Mouse (Mus musculus) heart, embryonic 10.5 days (tissue): Measurements from ENCODE around the gene Thoc5. TPM values are rescaled to one million over a fixed set of nuclear protein-coding genes. Genes with fewer than 3 reads are reported as not detected.

Experiments used
- DNase-seq: peaks from one replicate; pipeline ENCODE4 v3.0.0-alpha.2; 2017; ENCODE audit warnings: low spot score
- H3K27ac ChIP-seq: fragments of 300-500 bp; sonication (generic); 2 replicates; pipeline ENCODE4 v1.5.1; 2016; ENCODE audit warnings: mild to moderate bottlenecking
- H3K27me3 ChIP-seq: fragments of 300-500 bp; sonication (generic); 2 replicates; pipeline ENCODE4 v1.6.1; 2016; ENCODE audit warnings: mild to moderate bottlenecking; ENCODE audit not compliant: poor library complexity, insufficient read depth, severe bottlenecking
- H3K36me3 ChIP-seq: fragments of 300-500 bp; sonication (generic); 2 replicates; pipeline ENCODE4 v1.6.1; 2016; ENCODE audit warnings: mild to moderate bottlenecking, moderate library complexity
- H3K4me1 ChIP-seq: fragments of 300-500 bp; sonication (generic); 2 replicates; pipeline ENCODE4 v1.6.1; 2016; ENCODE audit warnings: mild to moderate bottlenecking
- H3K4me3 ChIP-seq: fragments of 300-500 bp; sonication (generic); 2 replicates; pipeline ENCODE4 v1.5.1; 2016; ENCODE audit warnings: mild to moderate bottlenecking, moderate library complexity
- H3K9me3 ChIP-seq: fragments of 300-500 bp; sonication (generic); 2 replicates; pipeline ENCODE4 v1.6.1; 2016; ENCODE audit warnings: mild to moderate bottlenecking, moderate library complexity
- WGBS: fragments of 180-500 bp; shearing (Covaris S2); methylation state at CpG from one replicate; pipeline ENCODE4 v1.1.7; 2016; 5-methylcytosine and 5-hydroxymethylcytosine counted together
- polyA plus RNA-seq: library from polyadenylated mRNA; unstranded; fragments of >200 nt; fragmentation: Nextera tagmentation; extraction: Ambion mirVana; gene quantifications from 2 replicates; pipeline ENCODE4 v1.2.1, GENCODE M21; 2016

Thoc5 gene
- polyA plus RNA-seq, 1 experiment from 2014 or later: 36.9 TPM

DNA sequence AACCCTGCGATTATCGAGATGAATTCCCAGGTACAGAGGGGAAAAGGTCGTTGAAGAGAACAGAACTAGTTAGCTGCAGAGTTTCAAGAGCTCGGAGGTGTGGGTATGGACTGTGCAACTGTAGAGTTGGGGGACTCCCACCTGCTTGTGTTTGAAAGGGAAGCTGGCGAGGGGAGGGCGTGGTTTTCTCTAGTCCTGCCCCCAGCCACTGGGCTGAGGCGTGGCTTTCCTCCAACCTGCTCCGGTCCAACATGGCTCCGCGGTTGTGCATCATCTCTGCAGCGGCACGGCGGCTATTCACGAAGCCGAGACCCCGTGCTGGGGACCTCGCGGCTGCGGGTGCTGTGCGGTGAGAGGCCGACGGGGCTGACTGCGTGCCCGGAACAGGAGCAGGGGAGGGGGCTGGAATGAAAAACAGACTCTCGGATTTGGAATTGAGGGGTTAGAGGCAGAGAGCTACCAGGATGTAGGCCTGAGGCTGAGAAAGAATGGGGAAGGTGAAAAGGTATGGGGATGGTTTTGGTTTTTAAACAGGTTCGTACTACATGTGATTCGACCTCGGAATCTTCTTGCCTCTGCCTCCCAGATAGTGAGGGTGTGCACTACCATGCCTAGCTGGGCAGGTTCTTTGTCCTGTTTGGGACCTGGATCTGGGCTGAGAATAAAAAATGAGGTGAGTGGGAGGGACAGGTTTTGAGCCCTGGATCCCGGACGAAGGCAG, 21.2 kb upstream of the Thoc5 start, which contains the start of gene Nipsnap1:
TSS of gene Nipsnap1 (plus strand) at position 197 of the 721 bp plus-strand sequence.
- peak; percentile 92 for DNase-seq
- H3K27me3 ChIP-seq: no peaks in the 10 kb centered on the region
- peaks cover 18% of the 10 kb centered on the region for H3K4me1 ChIP-seq
- peak within 1 kb of the TSS; percentile 87 for H3K4me3 ChIP-seq
- H3K27ac ChIP-seq: peak within 1 kb of the TSS; percentile 85
- H3K9me3 ChIP-seq: no peaks in the 10 kb centered on the region
- peaks cover 7% of the 10 kb centered on the region for H3K36me3 ChIP-seq
- WGBS: under 1% methylated on average over 30 of the region's 30 CpGs

DNA sequence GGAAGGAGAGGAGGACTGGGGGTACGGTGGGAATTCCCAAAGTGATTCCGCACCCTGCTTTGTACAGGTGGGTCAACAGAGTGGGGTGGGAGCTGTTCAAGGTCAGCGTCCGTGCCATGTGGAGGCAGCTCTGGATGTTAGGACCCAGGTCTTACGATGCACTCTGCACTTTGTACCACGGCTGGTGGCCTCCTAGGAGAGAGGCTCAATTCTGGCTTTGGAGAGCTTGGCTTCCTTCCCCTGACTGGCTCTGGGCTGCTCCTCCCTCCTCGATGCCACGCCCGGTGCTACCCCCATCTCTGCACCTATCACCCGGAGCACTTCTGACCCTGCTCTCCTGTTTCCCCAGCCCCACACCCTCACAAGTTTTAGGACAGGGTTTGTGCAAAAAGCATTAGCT, 20.6 kb upstream of the Thoc5 start:
- no peaks in the 10 kb centered on the region for H3K9me3 ChIP-seq
- H3K27ac ChIP-seq: peak overlapping the region; percentile 85
- peaks cover 18% of the 10 kb centered on the region for H3K4me1 ChIP-seq
- peaks cover 7% of the 10 kb centered on the region for H3K36me3 ChIP-seq
- H3K4me3 ChIP-seq: peak overlapping the region; percentile 87
- no peaks in the 10 kb centered on the region for H3K27me3 ChIP-seq
- no peak for DNase-seq
- WGBS: 6% methylated on average over 10 of the region's 10 CpGs

- no peaks in the 10 kb centered on the region for H3K9me3 ChIP-seq
- peaks cover 13% of the 10 kb centered on the region for H3K4me1 ChIP-seq
- H3K36me3 ChIP-seq: peaks cover 16% of the 10 kb centered on the region
- no peaks in the 10 kb centered on the region for H3K27me3 ChIP-seq
- H3K4me3 ChIP-seq: no peak overlapping the region
- WGBS: 69% methylated on average over 4 of the region's 4 CpGs
- no peak for DNase-seq
- H3K27ac ChIP-seq: no peak overlapping the region
These were observed 14.0 kb upstream of the Thoc5 start for GRCm38 (mm10) chr11:4881087-4881486.

DNA sequence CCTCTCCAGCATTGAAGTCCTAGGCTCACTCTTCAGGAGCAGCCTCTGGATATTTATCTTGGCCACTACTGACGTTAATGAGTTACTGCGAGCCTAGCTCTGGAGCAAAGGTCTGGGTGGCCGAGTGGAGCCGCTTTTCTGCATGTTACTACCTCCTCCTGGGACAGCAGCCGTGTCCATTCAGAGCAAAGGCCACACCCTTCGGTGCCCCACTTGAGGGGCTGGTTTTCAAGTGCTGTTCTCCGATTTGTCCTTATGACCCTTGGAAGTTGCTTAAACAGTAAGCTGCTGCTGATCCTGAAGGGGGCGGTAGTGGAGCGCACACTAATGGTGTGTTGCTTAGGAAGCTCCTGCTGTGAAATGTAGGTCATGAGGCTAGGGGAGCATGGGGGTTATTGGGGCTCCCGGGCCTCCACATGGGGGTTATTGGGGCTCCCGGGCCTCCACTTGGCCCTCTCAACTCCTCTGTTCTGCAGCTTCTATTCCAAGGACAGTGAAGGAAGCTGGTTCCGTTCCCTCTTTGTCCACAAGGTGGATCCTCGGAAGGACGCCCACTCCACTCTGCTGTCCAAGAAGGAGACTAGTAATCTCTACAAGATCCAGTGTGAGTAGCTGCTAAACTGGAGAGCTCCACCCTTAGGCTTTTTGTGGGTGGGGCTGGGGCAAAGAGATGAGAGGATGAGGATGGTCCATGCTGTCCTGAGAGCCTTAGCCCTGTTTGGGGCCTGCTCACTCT, 12.1 kb upstream of the Thoc5 start:
- H3K4me3 ChIP-seq: no peak overlapping the region
- peaks cover 13% of the 10 kb centered on the region for H3K4me1 ChIP-seq
- no peaks in the 10 kb centered on the region for H3K9me3 ChIP-seq
- H3K36me3 ChIP-seq: peaks cover 10% of the 10 kb centered on the region; the same call in 1 of the 2 replicates
- H3K27ac ChIP-seq: 0 out of 2 replicates have a peak overlapping the region, but pooled peaks have one; percentile 14
- no peaks in the 10 kb centered on the region for H3K27me3 ChIP-seq
- DNase-seq: no peak
- WGBS: 40% methylated on average over 14 of the region's 14 CpGs

GRCm38 (mm10) chr11:4885385-4885903, 9.7 kb upstream of the Thoc5 start:
- 60% methylated on average over 2 of the region's 2 CpGs for WGBS
- H3K27me3 ChIP-seq: no peaks in the 10 kb centered on the region
- peaks cover 13% of the 10 kb centered on the region for H3K4me1 ChIP-seq
- DNase-seq: no peak
- H3K4me3 ChIP-seq: no peak overlapping the region
- no peaks in the 10 kb centered on the region for H3K9me3 ChIP-seq
- H3K27ac ChIP-seq: no peak overlapping the region
- H3K36me3 ChIP-seq: peaks cover 34% of the 10 kb centered on the region

DNA sequence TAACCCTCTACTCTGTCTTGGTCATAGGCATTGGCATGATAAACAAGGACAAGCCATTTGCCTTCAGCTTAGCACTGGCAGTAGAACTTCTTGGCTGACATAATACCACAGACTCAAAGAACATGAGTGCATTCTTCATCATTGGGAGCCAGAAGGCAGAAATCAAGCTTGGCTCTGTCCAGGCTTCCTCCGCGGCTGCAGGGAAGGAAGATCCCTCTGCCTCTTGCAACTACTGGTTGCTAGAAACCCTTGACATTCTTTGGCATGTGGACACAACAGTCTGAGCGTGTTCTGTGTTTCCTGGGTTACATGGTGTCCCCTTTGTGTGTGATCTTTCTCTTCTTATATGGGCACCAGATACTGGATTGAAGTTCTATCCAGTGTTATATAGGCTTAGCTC, 8.1 kb upstream of the Thoc5 start:
- Histone ChIP-seq H3K4me1 (peaks cover 12% of the 10 kb centered on the region), H3K9me3 (no peaks in the 10 kb centered on the region), H3K27me3 (no peaks in the 10 kb centered on the region), H3K4me3 (no peak overlapping the region), H3K27ac (no peak overlapping the region), H3K36me3 (peaks cover 44% of the 10 kb centered on the region)
- 88% methylated on average over 3 of the region's 3 CpGs for WGBS
- peak; percentile 55 for DNase-seq

- DNase-seq: no peak
- Histone ChIP-seq H3K9me3 (no peaks in the 10 kb centered on the region), H3K27me3 (no peaks in the 10 kb centered on the region), H3K36me3 (peaks cover 58% of the 10 kb centered on the region), H3K4me3 (no peak overlapping the region), H3K27ac (no peak overlapping the region), H3K4me1 (peaks cover 8% of the 10 kb centered on the region)
- WGBS: 67% methylated on average over 5 of the region's 5 CpGs
These were observed 5.3 kb downstream of the Thoc5 start for GRCm38 (mm10) chr11:4900437-4900836.

DNA sequence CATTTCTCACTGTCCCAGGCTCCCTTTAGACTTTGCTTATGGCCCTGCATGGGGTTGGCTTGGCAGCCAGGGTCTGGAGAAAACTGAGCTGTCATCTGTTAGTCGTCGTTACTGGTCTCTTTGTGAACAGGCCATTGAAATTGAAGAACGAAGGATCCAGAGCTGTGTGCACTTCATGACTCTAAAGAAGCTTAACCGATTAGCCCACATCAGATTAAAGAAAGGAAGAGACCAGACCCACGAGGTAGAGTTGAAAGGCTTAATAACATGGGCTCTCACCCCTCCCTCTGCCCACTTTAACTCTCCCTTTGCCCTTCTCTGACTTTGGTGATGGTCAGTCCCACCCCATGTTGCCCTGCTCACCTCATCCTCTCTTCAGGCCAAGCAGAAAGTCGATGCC, 6.8 kb downstream of the Thoc5 start:
- Histone ChIP-seq H3K4me1 (no peaks in the 10 kb centered on the region), H3K9me3 (no peaks in the 10 kb centered on the region), H3K36me3 (peaks cover 69% of the 10 kb centered on the region), H3K27me3 (no peaks in the 10 kb centered on the region), H3K27ac (no peak overlapping the region), H3K4me3 (no peak overlapping the region)
- DNase-seq: no peak
- 87% methylated on average over 6 of the region's 6 CpGs for WGBS

DNA sequence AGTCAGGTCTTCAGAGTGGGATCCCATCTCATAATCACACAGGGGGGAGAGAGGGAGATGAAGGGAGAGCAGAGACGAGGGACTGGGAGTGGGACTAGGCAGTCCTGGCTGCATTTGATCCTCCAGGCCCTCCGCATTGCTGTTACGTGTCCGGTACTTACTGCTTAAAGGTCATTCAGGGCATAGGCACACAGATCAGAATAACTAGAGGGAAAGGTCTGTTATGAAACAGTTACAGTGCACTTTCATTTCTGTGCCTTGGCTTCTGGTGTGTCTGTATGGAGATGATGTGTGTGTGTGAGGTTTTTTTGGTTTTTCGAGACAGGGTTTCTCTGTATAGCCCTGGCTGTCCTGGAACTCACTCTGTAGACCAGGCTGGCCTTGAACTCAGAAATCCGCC, 11.1 kb downstream of the Thoc5 start:
- no peaks in the 10 kb centered on the region for H3K9me3 ChIP-seq
- H3K4me1 ChIP-seq: no peaks in the 10 kb centered on the region
- no peaks in the 10 kb centered on the region for H3K27me3 ChIP-seq
- no peak overlapping the region for H3K27ac ChIP-seq
- no peak for DNase-seq
- no peak overlapping the region for H3K4me3 ChIP-seq
- 88% methylated on average over 6 of the region's 6 CpGs for WGBS
- H3K36me3 ChIP-seq: peaks cover 81% of the 10 kb centered on the region

DNA sequence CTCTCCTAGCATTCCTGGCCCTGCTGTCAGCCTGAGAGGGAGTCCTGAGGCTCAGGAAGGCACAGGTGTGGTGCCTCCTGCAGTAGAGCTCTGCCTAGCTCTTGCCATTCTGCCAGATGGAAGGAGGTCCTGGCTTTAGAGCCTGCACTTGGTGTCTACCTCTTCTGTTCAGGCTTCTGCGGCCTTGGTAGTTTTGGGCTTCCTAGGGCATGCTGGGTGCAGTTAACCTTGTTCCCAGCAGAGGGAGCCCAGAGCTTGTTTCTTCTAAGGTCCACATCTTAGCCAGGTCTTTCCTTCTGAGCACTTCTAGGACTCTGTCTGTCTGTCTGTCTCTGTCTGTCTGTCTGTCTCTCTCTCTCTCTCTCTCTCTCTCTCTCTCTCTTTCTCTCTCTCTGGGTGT, 20.9 kb downstream of the Thoc5 start:
- DNase-seq: no peak
- Histone ChIP-seq H3K9me3 (no peaks in the 10 kb centered on the region), H3K27me3 (no peaks in the 10 kb centered on the region), H3K4me1 (no peaks in the 10 kb centered on the region), H3K4me3 (no peak overlapping the region), H3K27ac (no peak overlapping the region), H3K36me3 (peaks cover 94% of the 10 kb centered on the region)
- WGBS: 52% methylated on average over 1 of the region's 1 CpGs

GRCm38 (mm10) chr11:4921281-4921680, 26.2 kb downstream of the Thoc5 start:
- peaks cover 96% of the 10 kb centered on the region for H3K36me3 ChIP-seq
- H3K27me3 ChIP-seq: no peaks in the 10 kb centered on the region
- H3K4me1 ChIP-seq: no peaks in the 10 kb centered on the region
- 91% methylated on average over 2 of the region's 2 CpGs for WGBS
- no peak for DNase-seq
- no peak overlapping the region for H3K27ac ChIP-seq
- no peaks in the 10 kb centered on the region for H3K9me3 ChIP-seq
- no peak overlapping the region for H3K4me3 ChIP-seq

DNA sequence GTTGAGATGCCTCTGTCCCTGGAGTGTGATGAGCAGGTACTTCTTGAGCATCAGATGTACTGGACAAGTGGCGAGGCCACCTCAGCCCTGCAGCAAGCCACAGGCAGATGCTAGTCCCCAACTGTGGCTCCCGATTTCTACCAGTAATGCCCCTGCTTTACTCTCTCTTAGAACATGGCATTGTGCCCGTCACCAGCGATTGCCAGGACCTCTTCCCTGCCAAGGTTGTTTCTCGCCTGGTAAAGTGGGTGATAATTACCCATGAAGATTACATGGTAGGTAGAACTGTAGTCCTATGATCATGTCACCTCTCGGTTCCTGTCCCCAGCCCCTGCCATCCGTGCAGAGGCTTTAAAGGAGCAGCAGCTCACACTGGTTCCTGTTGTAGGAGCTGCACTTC, 26.6 kb downstream of the Thoc5 start:
- H3K36me3 ChIP-seq: peaks cover 95% of the 10 kb centered on the region
- no peak for DNase-seq
- H3K4me1 ChIP-seq: peaks cover 3% of the 10 kb centered on the region; the same call in 1 of the 2 replicates
- WGBS: 85% methylated on average over 7 of the region's 7 CpGs
- no peaks in the 10 kb centered on the region for H3K9me3 ChIP-seq
- H3K4me3 ChIP-seq: no peak overlapping the region
- H3K27me3 ChIP-seq: no peaks in the 10 kb centered on the region
- no peak overlapping the region for H3K27ac ChIP-seq

DNA sequence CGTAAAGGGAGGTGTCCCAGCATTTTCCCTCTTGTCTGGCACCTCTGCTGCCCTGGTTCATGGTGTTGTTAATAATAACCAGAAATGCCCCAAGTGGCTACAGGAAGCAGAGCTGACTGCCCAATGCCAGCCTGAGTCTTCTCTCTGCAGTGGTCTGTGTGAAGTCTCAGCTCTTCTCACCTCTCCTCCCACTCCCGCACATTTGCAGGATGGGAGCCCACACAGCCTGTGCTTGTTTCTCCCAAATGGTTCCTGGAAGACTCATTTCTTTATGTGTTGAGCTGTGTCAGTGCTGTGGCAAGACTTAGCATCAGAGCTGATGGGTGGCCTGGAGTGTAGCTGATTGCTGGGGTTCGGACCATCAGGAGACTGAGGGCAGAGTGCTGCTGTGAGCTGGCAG, 32.1 kb downstream of the Thoc5 start:
- Histone ChIP-seq H3K27me3 (no peaks in the 10 kb centered on the region), H3K36me3 (peaks cover 76% of the 10 kb centered on the region), H3K27ac (no peak overlapping the region), H3K4me3 (no peak overlapping the region), H3K9me3 (no peaks in the 10 kb centered on the region), H3K4me1 (peaks cover 33% of the 10 kb centered on the region)
- no peak for DNase-seq
- 88% methylated on average over 3 of the region's 3 CpGs for WGBS
